ENCODE assay signal across 10 mouse cellular contexts in genomic region chr2:174601938-174602685, GRCm38 (mm10). TPM values are rescaled to one million over a fixed set of nuclear protein-coding genes. Genes with fewer than 3 reads are reported as not detected.
DNase-seq lines count a peak whose midpoint lies in the region; ATAC-seq and TF ChIP-seq lines count a peak whose summit lies in the region.
"Had no signal": no experiment of that assay in that cellular context is flagged by ENCODE, and none has a peak within 500 bp of the region (broad histone marks: within the 10 kb centered on the region; RNA-seq: fewer than 3 reads in every experiment).

No protein-coding gene starts in this region.

- H3K4me2 ChIP-seq in kidney, postnatal 0 days (ENCODE audit: low read length), result no peak overlapping the region
- no peak overlapping the region for H3K4me2 ChIP-seq in heart, postnatal 0 days (ENCODE audit: low read depth, low read length)

- DNase-seq in kidney, postnatal 0 days (ENCODE audit: low spot score), result peak; percentile 44
- DNase-seq in kidney, postnatal 10 days, result no peak
- peak; percentile 61 for DNase-seq in heart, postnatal 0 days (ENCODE audit: low spot score)
- DNase-seq in lung, postnatal 36 days, result peak; percentile 44
- peak; percentile 73 to 78 for DNase-seq in thymus, postnatal 10 days (ENCODE audit: low spot score in 2 of 2)
- DNase-seq in cerebellum, adult 9-10 months, result no peak
- DNase-seq in right cerebral cortex, postnatal 10 days (ENCODE audit: low spot score in 2 of 2), result no peak
- no peak for DNase-seq in urinary bladder, postnatal 4 days (ENCODE audit: low spot score in 2 of 2)

- no peak overlapping the region for H3K4me3 ChIP-seq in kidney, postnatal 0 days (replicated peaks; ENCODE audit: low read depth, low read length)
- H3K4me3 ChIP-seq in heart, postnatal 0 days (ENCODE audit: low read depth, low read length), result no peak overlapping the region
- H3K4me3 ChIP-seq: erythroblast, embryonic 14.5 days had no signal

- no peak for TF ChIP-seq CTCF in kidney, postnatal 0 days (IDR thresholded peaks at IDR 0.05; ENCODE audit: low read depth)
- TF ChIP-seq CTCF in heart, postnatal 0 days (IDR thresholded peaks at IDR 0.05; ENCODE audit: low read depth), result no peak

- H3K9me3 ChIP-seq in kidney, postnatal 0 days (replicated peaks; ENCODE audit: low read length), result no peaks in the 10 kb centered on the region
- no peaks in the 10 kb centered on the region for H3K9me3 ChIP-seq in heart, postnatal 0 days (replicated peaks; ENCODE audit: control insufficient read depth, low read length)

- no peak overlapping the region for H3K27ac ChIP-seq in kidney, postnatal 0 days
- H3K27ac ChIP-seq in heart, postnatal 0 days (ENCODE audit: low read depth), result peak overlapping the region; percentile 86

- H3K27me3 ChIP-seq in kidney, postnatal 0 days (ENCODE audit: insufficient read depth, low read length), result no peaks in the 10 kb centered on the region
- H3K27me3 ChIP-seq in heart, postnatal 0 days (ENCODE audit: control insufficient read depth, insufficient read depth, low read length), result no peaks in the 10 kb centered on the region

- no peak overlapping the region for H3K9ac ChIP-seq in kidney, postnatal 0 days (ENCODE audit: low read depth, low read length)
- no peak overlapping the region for H3K9ac ChIP-seq in heart, postnatal 0 days (replicated peaks; ENCODE audit: low read depth, low read length)

- TF ChIP-seq EP300 in heart, postnatal 0 days (IDR thresholded peaks at IDR 0.05; ENCODE audit: low read depth), result peak; percentile 68; the same call in 1 of the 2 replicates

- H3K4me1 ChIP-seq in kidney, postnatal 0 days (replicated peaks; ENCODE audit: insufficient read depth, low read length), result no peaks in the 10 kb centered on the region
- H3K4me1 ChIP-seq in heart, postnatal 0 days (ENCODE audit: control insufficient read depth, insufficient read depth), result peaks cover 4% of the 10 kb centered on the region

- H3K36me3 ChIP-seq in kidney, postnatal 0 days (ENCODE audit: insufficient read depth, low read length), result no peaks in the 10 kb centered on the region
- H3K36me3 ChIP-seq in heart, postnatal 0 days (replicated peaks; ENCODE audit: control insufficient read depth, insufficient read depth, low read length), result no peaks in the 10 kb centered on the region

- no peak for ATAC-seq in kidney, postnatal 0 days (replicated peaks; ENCODE audit: low FRiP score, low read depth)
- ATAC-seq in heart, postnatal 0 days (ENCODE audit: insufficient read depth, low read depth), result peak; percentile 66

- WGBS in kidney, postnatal 0 days, result 65% methylated on average over 9 of the region's 9 CpGs
- 28% methylated on average over 9 of the region's 9 CpGs for WGBS in heart, postnatal 0 days

RNA-seq across cellular contexts. Expression of gene Zfp831, which starts 41.2 kb away (rescaled TPM):
- not detected in 2 replicates for polyA plus RNA-seq in kidney, postnatal 0 days (2015; fragmentation: Nextera tagmentation; extraction: Ambion mirVana)
- total RNA-seq in heart, postnatal 0 days (2014; rRNA removed; ENCODE audit: low replicate concordance), result 0.19 TPM in 1 of 2 replicates, not detected in the other
- polyA plus RNA-seq in heart, postnatal 0 days (2015; fragmentation: Nextera tagmentation; extraction: Ambion mirVana), result 0.01 TPM in 2 replicates
- total RNA-seq: ES-E14 had no signal
- polyA plus RNA-seq: erythroblast, embryonic 14.5 days had no signal

Comparison
In these comparisons a context has a peak if more than half of its experiments do, and no peak if none do; other contexts are left out.
1. DNase-seq: peak in kidney, postnatal 0 days (single experiment), heart, postnatal 0 days (single experiment), lung, postnatal 36 days (single experiment) and thymus, postnatal 10 days (2 of 2); none in kidney, postnatal 10 days (single experiment), cerebellum, adult 9-10 months (single experiment), right cerebral cortex, postnatal 10 days (0 of 2) and urinary bladder, postnatal 4 days (0 of 2).